Mouse (Mus musculus) spleen, adult 12 weeks (tissue): ENCODE data around the gene Pitpnm3.

ENCODE experiments used
- DNase-seq: peaks from one replicate; pipeline ENCODE4 v3.0.0; 2022; ENCODE audit warnings: low spot score

The Pitpnm3 gene

GRCm38 (mm10) chr11:72016518-72017252, 118.9 kb downstream of the Pitpnm3 start:
- no peak for DNase-seq

- DNase-seq, result no peak
Measured at GRCm38 (mm10) chr11:72014674-72015073, 120.9 kb downstream of the Pitpnm3 start.

- no peak for DNase-seq
Measured at GRCm38 (mm10) chr11:72011955-72012354, 123.6 kb downstream of the Pitpnm3 start.

- DNase-seq, result no peak
Measured at GRCm38 (mm10) chr11:72010940-72011722, 124.4 kb downstream of the Pitpnm3 start.

- no peak for DNase-seq
Measured at GRCm38 (mm10) chr11:72010367-72010766, 125.2 kb downstream of the Pitpnm3 start.

- no peak for DNase-seq
Measured at GRCm38 (mm10) chr11:72005547-72005946, 130.0 kb downstream of the Pitpnm3 start.

- no peak for DNase-seq
Measured at GRCm38 (mm10) chr11:72003171-72003570, 132.4 kb downstream of the Pitpnm3 start.

- no peak for DNase-seq
Measured at GRCm38 (mm10) chr11:72002138-72002853, 133.3 kb downstream of the Pitpnm3 start.

GRCm38 (mm10) chr11:72000194-72000593, 135.4 kb downstream of the Pitpnm3 start:
- DNase-seq, result no peak
